Mouse (Mus musculus) embryonic fibroblast, embryonic 13.5 days (primary cell): ENCODE results near the gene Hs2st1.

Experiments used
- CTCF ChIP-seq: IDR thresholded peaks from 2 replicates; pipeline ENCODE4 v1.5.1; 2011; ENCODE audit warnings: mild to moderate bottlenecking, control low read depth, low read length, moderate library complexity, borderline replicate concordance; ENCODE audit not compliant: insufficient read depth
- POLR2A ChIP-seq: IDR thresholded peaks from 2 replicates; pipeline ENCODE4 v1.6.1; 2011; ENCODE audit warnings: low read depth, mild to moderate bottlenecking, control low read depth, low read length, moderate library complexity

GRCm38 (mm10) chr3:144400374-144400773, 169.6 kb downstream of the Hs2st1 start:
- TF ChIP-seq POLR2A (no peak), CTCF (no peak)
